Mouse (Mus musculus): ENCODE results near the gene Zc3h12a. TPM values are rescaled to one million over a fixed set of nuclear protein-coding genes. Genes with fewer than 3 reads are reported as not detected.
A peak's percentile ranks its signal among the peaks of the same experiment; 100 is the strongest.

Gene Zc3h12a
- polyA plus RNA-seq, 2 experiments, result 1.4 to 3.0 TPM

GRCm38 (mm10) chr4:125126761-125127160, 879 bp downstream of the Zc3h12a start:
- TF ChIP-seq POLR2A (IDR thresholded peaks at IDR 0.05; ENCODE audit: borderline replicate concordance, extremely low read depth, insufficient read depth, insufficient read length), result no peak
- Histone ChIP-seq H3K4me2 (replicated peaks; ENCODE audit: low read depth, low read length, severe bottlenecking) (peak overlapping the region; percentile 98), H3K9ac (ENCODE audit: low read depth, low read length, severe bottlenecking) (no peak overlapping the region), H3K36me3 (ENCODE audit: control insufficient read depth, insufficient read depth, low read length) (no peaks in the 10 kb centered on the region), H3K27me3 (ENCODE audit: control insufficient read depth, insufficient read depth, low read length) (peaks cover 15% of the 10 kb centered on the region; the same call in 1 of the 2 replicates), H3K9me3 (ENCODE audit: control insufficient read depth, low read length) (no peaks in the 10 kb centered on the region), H3K4me3 (replicated peaks; ENCODE audit: low read length) (peak overlapping the region; percentile 63; the same call in 1 of the 2 replicates), H3K27ac (replicated peaks; ENCODE audit: low read depth, low read length) (no peak overlapping the region), H3K4me1 (ENCODE audit: control insufficient read depth, insufficient read depth, low read length) (peaks cover 9% of the 10 kb centered on the region; the same call in 1 of the 2 replicates)
- no peak for ATAC-seq (ENCODE audit: low FRiP score, low read depth)
- DNase-seq (ENCODE audit: low spot score), result no peak
- WGBS, result 78% methylated on average over 7 of the region's 7 CpGs

- Histone ChIP-seq H3K27ac (replicated peaks; ENCODE audit: low read depth, low read length) (no peak overlapping the region), H3K27me3 (ENCODE audit: control insufficient read depth, insufficient read depth, low read length) (peaks cover 15% of the 10 kb centered on the region; the same call in 1 of the 2 replicates), H3K4me2 (replicated peaks; ENCODE audit: low read depth, low read length, severe bottlenecking) (no peak overlapping the region), H3K4me1 (ENCODE audit: control insufficient read depth, insufficient read depth, low read length) (peaks cover 9% of the 10 kb centered on the region; the same call in 1 of the 2 replicates), H3K36me3 (ENCODE audit: control insufficient read depth, insufficient read depth, low read length) (no peaks in the 10 kb centered on the region), H3K9me3 (ENCODE audit: control insufficient read depth, low read length) (no peaks in the 10 kb centered on the region), H3K4me3 (replicated peaks; ENCODE audit: low read length) (no peak overlapping the region), H3K9ac (ENCODE audit: low read depth, low read length, severe bottlenecking) (no peak overlapping the region)
- ATAC-seq (ENCODE audit: low FRiP score, low read depth), result no peak
- DNase-seq (ENCODE audit: low spot score), result no peak
- WGBS, result 88% methylated on average over 3 of the region's 3 CpGs
- no peak for TF ChIP-seq POLR2A (IDR thresholded peaks at IDR 0.05; ENCODE audit: borderline replicate concordance, extremely low read depth, insufficient read depth, insufficient read length)
Measured at GRCm38 (mm10) chr4:125126186-125126585, 1.5 kb downstream of the Zc3h12a start.

DNA sequence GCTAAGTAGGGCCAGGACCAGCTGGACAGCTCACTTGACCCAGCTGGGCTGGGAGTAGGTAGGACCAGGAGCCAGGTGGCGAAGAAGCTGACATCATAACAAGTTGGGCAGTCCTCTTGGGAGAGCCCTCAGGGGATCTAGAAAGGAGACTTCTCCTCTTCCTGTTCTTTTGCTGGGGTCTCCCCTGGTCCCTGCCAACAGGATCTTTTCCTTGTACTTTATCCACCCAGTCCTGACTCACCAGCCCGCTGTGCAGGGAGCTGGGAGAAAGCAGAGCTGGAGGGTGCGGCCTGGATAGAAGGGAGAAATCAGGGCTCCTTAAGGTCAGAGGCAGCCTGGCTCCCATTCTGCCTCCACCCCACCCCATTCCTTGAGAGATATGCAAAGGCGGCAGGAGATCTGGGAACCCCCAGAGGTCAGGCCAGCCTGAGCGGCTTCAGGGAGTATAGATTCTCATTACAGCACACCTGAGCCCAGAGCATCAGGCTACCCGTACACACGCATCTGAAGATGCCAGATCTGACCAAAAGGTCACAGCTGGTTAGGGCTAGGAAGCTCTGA, 2.2 kb downstream of the Zc3h12a start:
- H3K27me3 ChIP-seq (ENCODE audit: control insufficient read depth, insufficient read depth, low read length), result peaks cover 15% of the 10 kb centered on the region; the same call in 1 of the 2 replicates
- no peak for ATAC-seq (ENCODE audit: low FRiP score, low read depth)
- H3K4me3 ChIP-seq (replicated peaks; ENCODE audit: low read length), result no peak overlapping the region
- H3K9me3 ChIP-seq (ENCODE audit: control insufficient read depth, low read length), result no peaks in the 10 kb centered on the region
- H3K4me1 ChIP-seq (ENCODE audit: control insufficient read depth, insufficient read depth, low read length), result peaks cover 9% of the 10 kb centered on the region; the same call in 1 of the 2 replicates
- TF ChIP-seq POLR2A (IDR thresholded peaks at IDR 0.05; ENCODE audit: borderline replicate concordance, extremely low read depth, insufficient read depth, insufficient read length), result no peak
- no peak overlapping the region for H3K4me2 ChIP-seq (replicated peaks; ENCODE audit: low read depth, low read length, severe bottlenecking)
- 81% methylated on average over 7 of the region's 7 CpGs for WGBS
- no peak overlapping the region for H3K27ac ChIP-seq (replicated peaks; ENCODE audit: low read depth, low read length)
- no peak for DNase-seq (ENCODE audit: low spot score)
- 0 out of 2 replicates have a peak, but pooled peaks cover 2% of the 10 kb centered on the region for H3K36me3 ChIP-seq (ENCODE audit: control insufficient read depth, insufficient read depth, low read length)
- H3K9ac ChIP-seq (ENCODE audit: low read depth, low read length, severe bottlenecking), result no peak overlapping the region

GRCm38 (mm10) chr4:125124424-125125209, 3.0 kb downstream of the Zc3h12a start:
- TF ChIP-seq POLR2A (IDR thresholded peaks at IDR 0.05; ENCODE audit: borderline replicate concordance, extremely low read depth, insufficient read depth, insufficient read length), result no peak
- H3K27me3 ChIP-seq (ENCODE audit: control insufficient read depth, insufficient read depth, low read length), result peaks cover 15% of the 10 kb centered on the region; the same call in 1 of the 2 replicates
- H3K9me3 ChIP-seq (ENCODE audit: control insufficient read depth, low read length), result no peaks in the 10 kb centered on the region
- DNase-seq (ENCODE audit: low spot score) (no peak), ATAC-seq (ENCODE audit: low FRiP score, low read depth) (no peak)
- H3K27ac ChIP-seq (replicated peaks; ENCODE audit: low read depth, low read length), result no peak overlapping the region
- H3K4me1 ChIP-seq (ENCODE audit: control insufficient read depth, insufficient read depth, low read length), result peaks cover 9% of the 10 kb centered on the region; the same call in 1 of the 2 replicates
- H3K9ac ChIP-seq (ENCODE audit: low read depth, low read length, severe bottlenecking), result no peak overlapping the region
- H3K4me2 ChIP-seq (replicated peaks; ENCODE audit: low read depth, low read length, severe bottlenecking), result no peak overlapping the region
- 0 out of 2 replicates have a peak, but pooled peaks cover 4% of the 10 kb centered on the region for H3K36me3 ChIP-seq (ENCODE audit: control insufficient read depth, insufficient read depth, low read length)
- WGBS, result 46% methylated on average over 7 of the region's 7 CpGs
- H3K4me3 ChIP-seq (replicated peaks; ENCODE audit: low read length), result no peak overlapping the region

- H3K36me3 ChIP-seq (ENCODE audit: control insufficient read depth, insufficient read depth, low read length), result 0 out of 2 replicates have a peak, but pooled peaks cover 4% of the 10 kb centered on the region
- H3K9ac ChIP-seq (ENCODE audit: low read depth, low read length, severe bottlenecking), result no peak overlapping the region
- H3K4me3 ChIP-seq (replicated peaks; ENCODE audit: low read length), result no peak overlapping the region
- WGBS, result 67% methylated on average over 7 of the region's 7 CpGs
- DNase-seq (ENCODE audit: low spot score), result no peak
- no peak for TF ChIP-seq POLR2A (IDR thresholded peaks at IDR 0.05; ENCODE audit: borderline replicate concordance, extremely low read depth, insufficient read depth, insufficient read length)
- peaks cover 9% of the 10 kb centered on the region; the same call in 1 of the 2 replicates for H3K4me1 ChIP-seq (ENCODE audit: control insufficient read depth, insufficient read depth, low read length)
- 0 out of 2 replicates have a peak, but pooled peaks cover 9% of the 10 kb centered on the region for H3K27me3 ChIP-seq (ENCODE audit: control insufficient read depth, insufficient read depth, low read length)
- H3K9me3 ChIP-seq (ENCODE audit: control insufficient read depth, low read length), result no peaks in the 10 kb centered on the region
- ATAC-seq (ENCODE audit: low FRiP score, low read depth), result no peak
- no peak overlapping the region for H3K27ac ChIP-seq (replicated peaks; ENCODE audit: low read depth, low read length)
- no peak overlapping the region for H3K4me2 ChIP-seq (replicated peaks; ENCODE audit: low read depth, low read length, severe bottlenecking)
Measured at GRCm38 (mm10) chr4:125123279-125123671, 4.4 kb downstream of the Zc3h12a start.

Data from limb, embryonic 14.5 days (tissue).